Mouse (Mus musculus) olfactory bulb, adult 2 months (tissue): ENCODE results near the gene Ankrd55.

Experiments
- CTCF ChIP-seq: fragments of 200-500 bp; IDR thresholded peaks from 2 replicates; pipeline ENCODE4 v1.5.1; 2012; ENCODE audit warnings: low read depth, mild to moderate bottlenecking, low read length, moderate library complexity; ENCODE audit not compliant: insufficient read depth
- POLR2A ChIP-seq: fragments of 200-500 bp; IDR thresholded peaks from 2 replicates; pipeline ENCODE4 v1.6.1; 2012; ENCODE audit warnings: mild to moderate bottlenecking, low read depth, low read length, moderate library complexity; ENCODE audit not compliant: insufficient read depth

- TF ChIP-seq POLR2A (no peak), CTCF (no peak)
Measured at GRCm38 (mm10) chr13:112386494-112387075, 98.3 kb downstream of the Ankrd55 start.
